Mouse (Mus musculus) left cerebral cortex, adult 11 months (tissue): ENCODE results near the gene Lmln.
"Not testable (repeated sequence)": the region's sequence is repeated elsewhere in the genome, so short reads cannot be mapped to it uniquely, and the experiment has no call there.

ENCODE experiments used
- DNase-seq: peaks from one replicate; pipeline ENCODE4 v3.0.0; 2022; ENCODE audit warnings: low spot score

The Lmln gene

GRCm38 (mm10) chr16:33058033-33058432 lies 4.3 kb upstream of the Lmln start:
- no peak for DNase-seq

DNA sequence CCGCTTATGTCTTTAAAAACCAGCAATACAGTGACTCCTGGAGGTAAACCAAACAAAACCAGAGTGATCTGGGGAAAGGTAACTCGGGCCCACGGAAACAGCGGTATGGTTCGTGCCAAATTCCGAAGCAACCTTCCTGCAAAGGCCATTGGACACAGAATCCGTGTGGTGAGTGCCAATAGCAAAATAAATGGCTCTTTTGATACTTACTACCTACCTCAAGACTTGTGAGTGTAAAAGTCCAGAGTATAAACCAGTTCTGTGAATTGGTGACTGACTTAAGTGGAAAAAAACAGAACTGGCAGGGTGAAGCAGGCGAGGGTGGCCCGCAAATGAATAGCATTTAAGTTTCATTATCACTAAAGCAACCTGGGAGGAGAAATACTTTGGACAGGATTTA lies 3.7 kb upstream of the Lmln start:
- DNase-seq = not testable (repeated sequence)

- no peak for DNase-seq
These were observed 2.9 kb upstream of the Lmln start for GRCm38 (mm10) chr16:33059471-33059870.

DNA sequence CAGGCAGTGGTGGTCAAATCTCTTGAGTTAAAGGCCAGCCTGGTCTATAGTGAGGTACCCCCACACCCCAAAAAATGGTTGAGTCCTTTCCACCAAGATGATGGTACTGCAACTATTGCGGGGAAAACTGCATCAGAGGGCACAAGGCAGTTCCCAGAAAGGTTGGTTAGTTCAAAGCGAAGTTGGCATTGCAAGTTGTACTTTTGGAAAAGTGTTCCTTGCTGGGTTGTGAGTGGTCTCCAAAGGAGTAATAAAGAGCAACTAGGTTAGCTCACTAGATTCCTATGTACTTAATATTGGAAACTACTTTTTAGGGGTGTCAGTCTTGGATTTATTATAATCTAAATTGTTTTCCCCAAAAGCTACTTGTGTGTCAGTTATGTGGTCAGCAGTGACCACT lies 1.4 kb upstream of the Lmln start:
- no peak for DNase-seq

- no peak for DNase-seq
These were observed 921 bp upstream of the Lmln start for GRCm38 (mm10) chr16:33061400-33061799.

GRCm38 (mm10) chr16:33062682-33063131 lies 386 bp downstream of the Lmln start:
- DNase-seq = peak; percentile 33

DNA sequence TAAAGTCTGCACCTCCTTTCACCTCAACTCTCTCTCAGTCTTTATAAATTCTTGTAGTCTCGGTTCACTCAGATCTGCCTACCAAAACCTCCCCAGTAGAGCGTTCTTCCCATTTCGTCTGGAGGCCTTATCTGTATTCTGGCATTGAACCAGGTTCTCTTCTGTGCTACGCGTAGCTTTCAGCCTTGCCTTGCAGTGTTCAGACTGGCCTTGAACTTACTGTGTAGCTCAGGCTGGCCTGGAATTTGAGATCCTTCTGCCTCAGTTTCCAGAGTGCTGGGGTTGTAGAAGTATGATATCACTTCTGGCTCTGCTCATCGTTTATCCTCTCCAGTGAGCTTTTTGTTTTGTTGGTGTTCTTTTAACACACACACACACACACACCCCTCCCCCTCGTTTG lies 946 bp downstream of the Lmln start:
- DNase-seq = no peak

DNA sequence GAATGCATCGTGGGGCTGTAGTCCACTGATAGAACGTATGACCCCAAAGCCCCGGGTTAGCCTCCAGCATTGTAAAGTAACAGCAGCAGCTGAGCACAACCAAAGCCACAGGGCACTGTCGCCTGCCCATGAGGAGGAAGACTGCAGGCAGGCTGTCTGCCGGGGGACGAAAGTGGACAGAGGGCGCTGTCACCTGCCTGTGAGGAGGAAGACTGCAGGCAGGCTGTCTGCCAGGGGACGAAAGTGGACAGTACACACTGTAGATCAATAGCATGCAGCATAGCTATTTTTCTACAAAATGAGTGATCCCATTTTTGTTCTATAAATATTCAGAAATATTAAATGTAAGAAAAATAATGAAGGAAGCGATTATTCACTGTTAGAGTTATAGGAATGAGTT lies 2.3 kb downstream of the Lmln start:
- DNase-seq = no peak

GRCm38 (mm10) chr16:33070928-33071327 lies 8.6 kb downstream of the Lmln start:
- DNase-seq = no peak

- no peak for DNase-seq
These were observed 10.7 kb downstream of the Lmln start for GRCm38 (mm10) chr16:33072871-33073557.

DNA sequence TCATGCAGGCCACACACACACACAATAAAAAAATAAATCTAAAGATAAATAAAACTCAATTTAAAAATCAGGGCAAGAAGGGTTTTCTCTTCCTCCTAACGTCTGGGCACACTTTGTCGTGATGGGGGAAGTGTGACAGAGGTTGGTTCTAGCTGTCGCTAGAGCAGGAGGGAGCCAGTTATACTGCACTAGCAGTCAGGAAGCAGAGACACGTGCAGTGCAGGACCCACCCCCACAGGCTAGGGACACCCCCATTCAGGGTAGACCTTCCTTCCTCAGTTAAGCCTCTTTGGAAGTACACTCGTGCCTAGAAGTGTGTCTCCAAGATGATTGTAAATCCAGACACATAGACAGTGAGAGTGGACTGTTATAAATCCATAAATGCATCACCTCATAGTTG lies 12.6 kb downstream of the Lmln start:
- no peak for DNase-seq

DNA sequence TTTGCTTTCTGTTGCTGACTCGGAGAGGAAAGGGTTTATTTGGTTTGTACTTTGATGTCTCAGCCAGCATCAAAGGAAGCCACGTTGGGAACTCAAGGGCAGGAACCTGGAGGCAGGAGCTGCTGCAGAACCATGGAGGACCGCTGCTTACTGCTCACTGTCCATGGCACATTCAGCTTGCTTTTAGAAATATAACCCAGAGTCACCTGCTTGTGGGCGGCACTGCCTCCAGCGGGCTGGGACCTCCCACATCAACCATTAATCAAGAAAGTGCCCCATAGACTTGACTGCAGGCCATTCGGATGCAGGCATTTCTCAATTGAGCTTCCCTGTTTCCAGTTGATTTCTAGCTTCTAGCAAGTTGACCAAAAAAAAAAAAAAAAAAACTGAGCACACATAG lies 13.8 kb downstream of the Lmln start:
- DNase-seq = no peak

DNA sequence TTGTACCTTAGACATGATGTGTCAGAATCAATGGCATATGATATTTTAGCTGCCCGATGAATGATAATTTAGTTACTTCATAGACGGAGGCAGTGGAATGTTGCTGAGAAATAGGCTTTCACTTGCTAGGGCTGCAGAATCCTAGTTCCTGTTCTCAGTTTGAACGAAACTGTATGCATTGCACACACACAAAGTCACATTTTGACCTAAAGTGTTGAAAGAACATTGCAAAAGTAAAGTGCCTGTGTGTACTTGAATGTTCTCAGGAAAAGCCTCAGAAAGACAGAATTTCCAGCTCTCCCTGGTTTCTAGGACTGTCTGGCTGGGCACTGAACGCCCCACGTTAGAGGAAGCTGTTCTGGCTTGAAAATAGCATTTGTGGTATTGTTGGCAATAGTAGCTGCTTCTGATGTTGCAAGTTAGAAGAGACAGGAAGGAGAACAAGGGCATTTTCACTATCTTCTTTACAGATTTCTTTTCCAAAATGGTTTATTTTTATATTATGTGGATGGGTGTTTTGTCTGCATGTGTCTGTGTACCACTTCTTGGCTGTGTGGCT lies 14.8 kb downstream of the Lmln start:
- DNase-seq = no peak

- no peak for DNase-seq
These were observed 17.7 kb downstream of the Lmln start for GRCm38 (mm10) chr16:33080063-33080462.

DNA sequence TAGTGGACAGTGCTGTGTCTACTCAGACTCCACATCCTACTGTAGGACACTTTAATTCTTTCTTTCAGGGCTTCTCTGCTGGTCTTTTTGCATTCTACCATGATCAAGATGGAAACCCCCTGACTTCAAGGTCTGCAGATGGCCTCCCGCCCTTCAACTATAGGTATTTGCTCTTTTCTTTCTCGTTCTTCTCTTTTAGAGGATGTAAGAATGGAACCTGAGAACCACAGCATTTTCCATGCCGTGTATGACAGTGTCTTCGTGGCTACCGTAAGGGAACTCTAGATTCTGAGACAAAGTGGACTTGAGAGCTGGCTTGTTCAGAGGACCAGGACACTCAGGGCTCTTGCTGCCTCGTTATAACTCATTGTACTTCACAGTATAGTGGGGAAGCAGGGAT lies 20.6 kb downstream of the Lmln start:
- DNase-seq = no peak

DNA sequence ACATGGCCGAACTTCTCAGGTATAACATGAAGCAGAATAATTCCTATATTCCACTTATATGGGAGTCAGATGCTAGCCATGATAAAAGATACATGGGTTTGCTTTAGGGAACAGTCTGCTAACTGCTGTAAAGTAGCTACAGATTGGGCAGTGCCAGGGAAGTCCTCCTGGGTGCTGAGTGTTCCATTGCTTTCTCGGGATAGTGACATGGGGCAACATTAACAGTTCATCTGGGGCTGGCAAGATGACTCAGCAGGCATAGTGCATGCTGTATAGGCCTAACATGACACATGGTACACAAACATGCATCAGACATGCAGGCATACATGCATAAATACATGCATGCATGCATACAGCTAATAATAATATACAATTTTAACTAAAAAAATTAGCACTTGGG lies 21.7 kb downstream of the Lmln start:
- DNase-seq = no peak

- DNase-seq = no peak
These were observed 23.3 kb downstream of the Lmln start for GRCm38 (mm10) chr16:33085666-33086065.

- no peak for DNase-seq
These were observed 51.4 kb downstream of the Lmln start for GRCm38 (mm10) chr16:33113726-33114125.

DNA sequence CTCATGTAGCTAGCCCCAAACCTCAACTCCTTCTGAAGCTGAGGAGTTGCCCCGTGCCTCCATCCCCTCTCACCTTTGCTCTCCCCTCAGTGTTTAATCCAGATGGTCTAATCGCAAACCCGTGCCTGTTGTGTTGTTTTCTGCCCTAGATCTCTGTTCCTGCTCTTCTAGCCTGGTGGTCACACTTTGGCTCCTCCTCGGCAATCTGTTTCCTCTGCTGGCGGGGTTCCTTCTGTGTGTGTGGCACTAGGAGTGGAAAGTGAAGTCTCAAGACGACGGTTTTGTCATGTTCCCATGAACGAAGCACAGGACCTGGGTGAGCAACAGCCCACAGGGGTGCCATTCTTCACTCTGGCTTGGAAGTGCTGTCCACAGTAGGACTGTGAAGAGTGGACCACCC lies 61.1 kb downstream of the Lmln start:
- no peak for DNase-seq

GRCm38 (mm10) chr16:33123938-33124820 lies 61.9 kb downstream of the Lmln start:
- no peak for DNase-seq

DNA sequence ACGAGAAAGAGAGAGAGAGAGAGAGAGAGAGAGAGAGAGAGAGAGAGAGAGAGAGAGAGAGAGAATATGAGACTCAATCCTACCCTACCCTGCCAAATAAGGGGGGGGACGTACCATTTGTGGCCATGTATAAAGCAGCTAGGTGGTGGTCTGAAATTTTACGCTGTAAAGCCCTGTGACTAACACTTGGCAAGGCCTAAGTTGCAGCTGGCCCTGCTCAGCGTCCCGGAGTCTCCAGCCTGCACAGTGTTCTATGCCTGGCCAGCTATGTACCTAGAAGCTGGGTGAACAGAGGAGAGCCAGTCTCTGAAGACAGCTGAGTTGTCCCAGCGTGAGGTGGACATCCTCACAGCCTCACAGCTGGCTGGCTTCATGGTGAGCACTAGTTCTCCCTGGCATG lies 64.7 kb downstream of the Lmln start:
- DNase-seq = no peak

DNA sequence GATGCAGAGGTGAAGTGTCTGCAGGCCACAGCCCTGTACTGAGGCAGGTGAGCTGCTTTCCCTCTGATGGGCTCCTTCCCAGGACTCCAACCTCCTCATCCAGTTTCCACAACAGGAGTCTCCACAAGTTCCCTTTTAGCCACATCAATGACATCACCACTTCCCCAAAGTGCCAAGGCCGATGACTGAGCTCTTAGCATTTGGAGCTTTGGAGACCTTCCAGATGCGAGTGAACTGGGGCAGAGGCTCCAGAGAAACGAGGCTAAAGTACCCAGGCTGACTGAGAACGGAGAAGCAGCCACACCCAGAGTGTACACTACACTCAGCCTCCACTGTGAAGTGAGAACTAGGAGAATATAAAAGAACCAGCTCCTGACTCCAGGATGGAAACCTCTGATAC lies 68.4 kb downstream of the Lmln start:
- no peak for DNase-seq

DNA sequence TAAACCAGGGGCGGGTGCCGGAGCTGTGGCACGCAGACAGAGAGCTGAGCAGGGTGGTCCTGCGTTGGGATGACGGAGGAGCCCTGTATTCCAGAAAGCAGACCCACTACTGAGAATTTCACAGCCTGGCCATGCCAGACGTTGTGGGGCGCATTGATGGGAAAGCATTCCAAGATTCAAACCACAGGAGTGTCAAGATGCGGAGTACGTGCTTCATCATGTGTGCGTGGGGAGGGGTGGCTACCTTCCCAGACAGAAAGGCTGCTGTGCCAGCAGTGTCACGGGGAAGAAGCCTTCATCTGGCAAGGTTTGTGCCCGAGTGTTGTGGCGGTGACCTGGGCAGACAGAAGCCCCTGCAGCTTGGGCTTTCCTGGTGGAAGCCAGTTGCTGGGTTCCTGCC lies 70.9 kb downstream of the Lmln start:
- DNase-seq = no peak
